Mouse (Mus musculus): ENCODE results near the gene Chd1l. TPM values are rescaled to one million over a fixed set of nuclear protein-coding genes. Genes with fewer than 3 reads are reported as not detected.

Chd1l gene
- polyA plus RNA-seq, 1 experiment from 2014 or later = 18.3 TPM

GRCm38 (mm10) chr3:97585383-97586160 is 24.4 kb downstream of the Chd1l start:
- Histone ChIP-seq H3K27me3 (no peaks in the 10 kb centered on the region), H3K9me3 (replicated peaks) (no peaks in the 10 kb centered on the region), H3K36me3 (peaks cover 50% of the 10 kb centered on the region), H3K9ac (no peak overlapping the region), H3K4me3 (replicated peaks) (no peak overlapping the region), H3K27ac (no peak overlapping the region), H3K4me1 (peaks cover 6% of the 10 kb centered on the region), H3K4me2 (no peak overlapping the region)
- WGBS = 55% methylated on average over 18 of the region's 18 CpGs
- ATAC-seq (replicated peaks; ENCODE audit: low FRiP score) = peak; percentile 74

- Histone ChIP-seq H3K4me3 (replicated peaks) (no peak overlapping the region), H3K9me3 (replicated peaks) (no peaks in the 10 kb centered on the region), H3K27me3 (no peaks in the 10 kb centered on the region), H3K27ac (no peak overlapping the region), H3K36me3 (peaks cover 14% of the 10 kb centered on the region), H3K4me1 (no peaks in the 10 kb centered on the region), H3K4me2 (no peak overlapping the region), H3K9ac (no peak overlapping the region)
- WGBS = 79% methylated on average over 9 of the region's 9 CpGs
- no peak for ATAC-seq (replicated peaks; ENCODE audit: low FRiP score)
These were observed 36.2 kb downstream of the Chd1l start for GRCm38 (mm10) chr3:97573807-97574206.

GRCm38 (mm10) chr3:97564588-97564987 is 45.4 kb downstream of the Chd1l start:
- H3K4me3 ChIP-seq (replicated peaks) = no peak overlapping the region
- peaks cover 24% of the 10 kb centered on the region for H3K36me3 ChIP-seq
- 71% methylated on average over 5 of the region's 5 CpGs for WGBS
- no peaks in the 10 kb centered on the region for H3K9me3 ChIP-seq (replicated peaks)
- no peaks in the 10 kb centered on the region for H3K27me3 ChIP-seq
- ATAC-seq (replicated peaks; ENCODE audit: low FRiP score) = no peak
- no peak overlapping the region for H3K9ac ChIP-seq
- no peaks in the 10 kb centered on the region for H3K4me1 ChIP-seq
- H3K4me2 ChIP-seq = no peak overlapping the region
- no peak overlapping the region for H3K27ac ChIP-seq

GRCm38 (mm10) chr3:97558554-97558953 is 51.4 kb downstream of the Chd1l start:
- H3K27me3 ChIP-seq = no peaks in the 10 kb centered on the region
- no peak overlapping the region for H3K9ac ChIP-seq
- H3K36me3 ChIP-seq = peaks cover 14% of the 10 kb centered on the region; the same call in 1 of the 2 replicates
- no peak overlapping the region for H3K27ac ChIP-seq
- H3K4me1 ChIP-seq = no peaks in the 10 kb centered on the region
- H3K4me3 ChIP-seq (replicated peaks) = no peak overlapping the region
- ATAC-seq (replicated peaks; ENCODE audit: low FRiP score) = no peak
- H3K9me3 ChIP-seq (replicated peaks) = no peaks in the 10 kb centered on the region
- H3K4me2 ChIP-seq = no peak overlapping the region
- 89% methylated on average over 5 of the region's 5 CpGs for WGBS

- no peak for ATAC-seq (replicated peaks; ENCODE audit: low FRiP score)
- H3K9me3 ChIP-seq (replicated peaks) = no peaks in the 10 kb centered on the region
- no peak overlapping the region for H3K27ac ChIP-seq
These were observed 63.8 kb downstream of the Chd1l start for GRCm38 (mm10) chr3:97546205-97546604.

GRCm38 (mm10) chr3:97540171-97540570 is 69.8 kb downstream of the Chd1l start:
- Histone ChIP-seq H3K4me1 (no peaks in the 10 kb centered on the region), H3K36me3 (no peaks in the 10 kb centered on the region), H3K9ac (no peak overlapping the region), H3K9me3 (replicated peaks) (no peaks in the 10 kb centered on the region), H3K27ac (no peak overlapping the region), H3K4me3 (replicated peaks) (no peak overlapping the region), H3K27me3 (no peaks in the 10 kb centered on the region), H3K4me2 (no peak overlapping the region)
- ATAC-seq (replicated peaks; ENCODE audit: low FRiP score) = no peak
- WGBS = 38% methylated on average over 1 of the region's 1 CpGs

More at GRCm38 (mm10) chr3:97546205-97546604, 63.8 kb downstream of the Chd1l start:
- no peaks in the 10 kb centered on the region for H3K36me3 ChIP-seq
- no peak overlapping the region for H3K4me3 ChIP-seq (replicated peaks)
- H3K4me2 ChIP-seq = no peak overlapping the region
- 46% methylated on average over 8 of the region's 8 CpGs for WGBS
- no peaks in the 10 kb centered on the region for H3K4me1 ChIP-seq
- no peak overlapping the region for H3K9ac ChIP-seq
- H3K27me3 ChIP-seq = no peaks in the 10 kb centered on the region

- no peak overlapping the region for H3K9ac ChIP-seq
- ATAC-seq (replicated peaks; ENCODE audit: low FRiP score) = no peak
- no peak overlapping the region for H3K27ac ChIP-seq
- H3K4me3 ChIP-seq (replicated peaks) = no peak overlapping the region
- H3K36me3 ChIP-seq = no peaks in the 10 kb centered on the region
- WGBS = 61% methylated on average over 1 of the region's 1 CpGs
- no peak overlapping the region for H3K4me2 ChIP-seq
- H3K4me1 ChIP-seq = no peaks in the 10 kb centered on the region
- H3K9me3 ChIP-seq (replicated peaks) = no peaks in the 10 kb centered on the region
- no peaks in the 10 kb centered on the region for H3K27me3 ChIP-seq
These were observed 71.4 kb downstream of the Chd1l start for GRCm38 (mm10) chr3:97538634-97539033.

GRCm38 (mm10) chr3:97537006-97537405 is 73.0 kb downstream of the Chd1l start:
- no peak overlapping the region for H3K4me3 ChIP-seq (replicated peaks)
- WGBS = 86% methylated on average over 2 of the region's 2 CpGs
- no peaks in the 10 kb centered on the region for H3K9me3 ChIP-seq (replicated peaks)
- no peaks in the 10 kb centered on the region for H3K36me3 ChIP-seq
- ATAC-seq (replicated peaks; ENCODE audit: low FRiP score) = no peak
- no peak overlapping the region for H3K4me2 ChIP-seq
- no peaks in the 10 kb centered on the region for H3K4me1 ChIP-seq
- H3K27me3 ChIP-seq = no peaks in the 10 kb centered on the region
- H3K27ac ChIP-seq = no peak overlapping the region
- H3K9ac ChIP-seq = no peak overlapping the region

GRCm38 (mm10) chr3:97535660-97536059 is 74.3 kb downstream of the Chd1l start:
- ATAC-seq (replicated peaks; ENCODE audit: low FRiP score) = no peak
- 89% methylated on average over 5 of the region's 5 CpGs for WGBS
- Histone ChIP-seq H3K9ac (no peak overlapping the region), H3K36me3 (no peaks in the 10 kb centered on the region), H3K27ac (no peak overlapping the region), H3K9me3 (replicated peaks) (no peaks in the 10 kb centered on the region), H3K4me2 (no peak overlapping the region), H3K4me1 (no peaks in the 10 kb centered on the region), H3K27me3 (no peaks in the 10 kb centered on the region), H3K4me3 (replicated peaks) (no peak overlapping the region)

- H3K4me1 ChIP-seq = no peaks in the 10 kb centered on the region
- no peak overlapping the region for H3K27ac ChIP-seq
- H3K9ac ChIP-seq = no peak overlapping the region
- H3K9me3 ChIP-seq (replicated peaks) = no peaks in the 10 kb centered on the region
- H3K36me3 ChIP-seq = no peaks in the 10 kb centered on the region
- no peak overlapping the region for H3K4me2 ChIP-seq
- whole genome bisulfite sequencing = 54% methylated on average over 8 of the region's 8 CpGs
- no peak overlapping the region for H3K4me3 ChIP-seq (replicated peaks)
- no peaks in the 10 kb centered on the region for H3K27me3 ChIP-seq
- no peak for ATAC-seq (replicated peaks; ENCODE audit: low FRiP score)
These were observed 84.5 kb downstream of the Chd1l start for GRCm38 (mm10) chr3:97525458-97525857.

GRCm38 (mm10) chr3:97524835-97525234 is 85.2 kb downstream of the Chd1l start:
- H3K36me3 ChIP-seq = no peaks in the 10 kb centered on the region
- H3K9ac ChIP-seq = no peak overlapping the region
- no peak for ATAC-seq (replicated peaks; ENCODE audit: low FRiP score)
- H3K4me2 ChIP-seq = no peak overlapping the region
- H3K27me3 ChIP-seq = no peaks in the 10 kb centered on the region
- WGBS = 83% methylated on average over 5 of the region's 5 CpGs
- no peaks in the 10 kb centered on the region; the same call in 1 of the 2 replicates for H3K9me3 ChIP-seq (replicated peaks)
- H3K4me3 ChIP-seq (replicated peaks) = no peak overlapping the region
- no peaks in the 10 kb centered on the region for H3K4me1 ChIP-seq
- no peak overlapping the region for H3K27ac ChIP-seq

GRCm38 (mm10) chr3:97521946-97522731 is 87.9 kb downstream of the Chd1l start:
- Histone ChIP-seq H3K36me3 (no peaks in the 10 kb centered on the region), H3K4me2 (no peak overlapping the region)

More at GRCm38 (mm10) chr3:97521946-97522731, 87.9 kb downstream of the Chd1l start:
- H3K9me3 ChIP-seq (replicated peaks) = peaks cover 8% of the 10 kb centered on the region
- no peaks in the 10 kb centered on the region for H3K27me3 ChIP-seq
- no peak overlapping the region for H3K4me3 ChIP-seq (replicated peaks)
- no peak for ATAC-seq (replicated peaks; ENCODE audit: low FRiP score)
- no peaks in the 10 kb centered on the region for H3K4me1 ChIP-seq
- no peak overlapping the region for H3K9ac ChIP-seq
- H3K27ac ChIP-seq = no peak overlapping the region
- 80% methylated on average over 13 of the region's 13 CpGs for WGBS
